12 mouse cellular contexts compared by ENCODE assay signal in genomic region chr8:11155579-11156318, GRCm38 (mm10).
DNase-seq lines count a peak whose midpoint lies in the region; ATAC-seq and TF ChIP-seq lines count a peak whose summit lies in the region.
"Had no signal": no experiment of that assay in that cellular context is flagged by ENCODE, and none has a peak within 500 bp of the region (broad histone marks: within the 10 kb centered on the region; RNA-seq: fewer than 3 reads in every experiment).

No protein-coding gene starts in this region.

- H3K36me3 ChIP-seq in kidney, embryonic 15.5 days: no peaks in the 10 kb centered on the region
- H3K36me3 ChIP-seq in hindbrain, embryonic 13.5 days: no peaks in the 10 kb centered on the region
- H3K36me3 ChIP-seq: midbrain, embryonic 15.5 days had no signal

- H3K4me3 ChIP-seq in cerebellum, adult 2 months (replicated peaks; ENCODE audit: insufficient read depth, low read depth, low read length): no peak overlapping the region
- no peak overlapping the region for H3K4me3 ChIP-seq in kidney, embryonic 15.5 days (replicated peaks)
- no peak overlapping the region for H3K4me3 ChIP-seq in hindbrain, embryonic 13.5 days
- H3K4me3 ChIP-seq: erythroblast, embryonic 14.5 days; midbrain, embryonic 15.5 days had no signal

- DNase-seq in cerebellum, adult 2 months: peak; percentile 53 to 76
- DNase-seq in cerebellum, postnatal 4 days (ENCODE audit: low spot score in 2 of 2): no peak
- no peak for DNase-seq in kidney, adult 9 months
- peak; percentile 84 for DNase-seq in 416B (ENCODE audit: low read depth)
- peak; percentile 73 for DNase-seq in brain, adult 2 months (ENCODE audit: low read depth, low spot score)
- no peak for DNase-seq in spleen, postnatal 10 days (ENCODE audit: low spot score in 2 of 2)
- DNase-seq: thymus, adult 18-20 months had no signal

- H3K27ac ChIP-seq in cerebellum, adult 2 months (ENCODE audit: insufficient read depth, low read length): no peak overlapping the region
- no peak overlapping the region for H3K27ac ChIP-seq in kidney, embryonic 15.5 days
- no peak overlapping the region for H3K27ac ChIP-seq in hindbrain, embryonic 13.5 days
- H3K27ac ChIP-seq: liver, embryonic 14.5 days; midbrain, embryonic 15.5 days had no signal

- no peak overlapping the region for H3K9ac ChIP-seq in kidney, embryonic 15.5 days
- no peak overlapping the region for H3K9ac ChIP-seq in hindbrain, embryonic 13.5 days
- H3K9ac ChIP-seq: liver, embryonic 14.5 days; midbrain, embryonic 15.5 days had no signal

- 54% methylated on average over 9 of the region's 9 CpGs for WGBS in cerebellum, adult 2 months
- 69% methylated on average over 9 of the region's 9 CpGs for WGBS in kidney, embryonic 15.5 days
- 91% methylated on average over 9 of the region's 9 CpGs for WGBS in hindbrain, embryonic 13.5 days

- TF ChIP-seq POLR2A in cerebellum, adult 2 months (IDR thresholded peaks at IDR 0.05; ENCODE audit: borderline replicate concordance, insufficient read depth, low read length): no peak

- no peak for TF ChIP-seq CTCF in cerebellum, adult 2 months (IDR thresholded peaks at IDR 0.05; ENCODE audit: borderline replicate concordance, insufficient read depth, low read depth, low read length)

- H3K4me1 ChIP-seq in cerebellum, adult 2 months (ENCODE audit: control insufficient read depth, insufficient read depth, low read length): peaks cover 10% of the 10 kb centered on the region
- H3K4me1 ChIP-seq in kidney, embryonic 15.5 days: no peaks in the 10 kb centered on the region; the same call in 1 of the 2 replicates
- H3K4me1 ChIP-seq in hindbrain, embryonic 13.5 days (replicated peaks): no peaks in the 10 kb centered on the region
- H3K4me1 ChIP-seq: midbrain, embryonic 15.5 days had no signal

- no peak overlapping the region for H3K4me2 ChIP-seq in kidney, embryonic 15.5 days
- H3K4me2 ChIP-seq in hindbrain, embryonic 13.5 days: no peak overlapping the region
- H3K4me2 ChIP-seq: midbrain, embryonic 15.5 days had no signal

- 0 out of 2 replicates have a peak, but pooled peaks have one; percentile 33 for ATAC-seq in kidney, embryonic 15.5 days (replicated peaks; ENCODE audit: low FRiP score)
- no peak for ATAC-seq in hindbrain, embryonic 13.5 days (ENCODE audit: low FRiP score)
- ATAC-seq: midbrain, embryonic 15.5 days had no signal

- H3K27me3 ChIP-seq in cerebellum, adult 2 months (ENCODE audit: control insufficient read depth, insufficient read depth, low read length): no peaks in the 10 kb centered on the region
- no peaks in the 10 kb centered on the region for H3K27me3 ChIP-seq in kidney, embryonic 15.5 days
- no peaks in the 10 kb centered on the region for H3K27me3 ChIP-seq in hindbrain, embryonic 13.5 days
- H3K27me3 ChIP-seq: midbrain, embryonic 15.5 days had no signal

- H3K9me3 ChIP-seq in kidney, embryonic 15.5 days (replicated peaks): no peaks in the 10 kb centered on the region
- no peaks in the 10 kb centered on the region for H3K9me3 ChIP-seq in hindbrain, embryonic 13.5 days
- H3K9me3 ChIP-seq: midbrain, embryonic 15.5 days had no signal

Comparison
In these comparisons a context has a peak if more than half of its experiments do, and no peak if none do; other contexts are left out.
1. DNase-seq: peak in cerebellum, adult 2 months (2 of 2), 416B (single experiment) and brain, adult 2 months (single experiment); none in cerebellum, postnatal 4 days (0 of 2), kidney, adult 9 months (single experiment) and spleen, postnatal 10 days (0 of 2).